Mouse (Mus musculus) myocyte (in vitro differentiated cells): ENCODE data around the gene Fbxo11. TPM values are rescaled to one million over a fixed set of nuclear protein-coding genes. Genes with fewer than 3 reads are reported as not detected.
A peak's percentile ranks its signal among the peaks of the same experiment; 100 is the strongest.
"Not testable (repeated sequence)": the region's sequence is repeated elsewhere in the genome, so short reads cannot be mapped to it uniquely, and the experiment has no call there.

Source experiments
- H3K27me3 ChIP-seq: one replicate; pipeline ENCODE4 v1.6.1; 2011; ENCODE audit not compliant: control insufficient read depth, insufficient read depth, insufficient read length
- H3K36me3 ChIP-seq: one replicate; pipeline ENCODE4 v1.6.1; 2011; ENCODE audit not compliant: control insufficient read depth, insufficient read depth
- H3K4me2 ChIP-seq: one replicate; pipeline ENCODE4 v1.6.1; 2011; ENCODE audit warnings: low read depth, control low read depth
- H3K4me3 ChIP-seq: one replicate; pipeline ENCODE4 v1.5.1; 2011; ENCODE audit warnings: mild to moderate bottlenecking, control low read depth, moderate library complexity
- H3K79me2 ChIP-seq: one replicate; pipeline ENCODE4 v1.6.1; 2011; ENCODE audit not compliant: control insufficient read depth, insufficient read depth
- H3ac ChIP-seq: one replicate; pipeline ENCODE4 v1.6.1; 2011; ENCODE audit not compliant: control insufficient read depth, insufficient read length
- CEBPB ChIP-seq: IDR thresholded peaks from 2 replicates; pipeline ENCODE4 v1.6.1; 2011; ENCODE audit warnings: mild to moderate bottlenecking, moderate library complexity; ENCODE audit not compliant: poor library complexity, insufficient read depth, severe bottlenecking
- E2F4 ChIP-seq: IDR thresholded peaks from one replicate; pipeline ENCODE4 v1.6.1; 2011; ENCODE audit warnings: mild to moderate bottlenecking, control low read depth, moderate library complexity; ENCODE audit not compliant: insufficient read depth
- MAX ChIP-seq: IDR thresholded peaks from one replicate; pipeline ENCODE4 v1.6.1; 2011; ENCODE audit warnings: low read depth, mild to moderate bottlenecking, control low read depth
- MYOD1 ChIP-seq, 3 experiments: IDR thresholded peaks; one replicate each; pipeline ENCODE4 v1.6.1; 2011; ENCODE audit warnings: control low read depth in 2 of 3, low read depth in 2 of 3, mild to moderate bottlenecking in 2 of 3, moderate library complexity in 1 of 3; ENCODE audit not compliant: insufficient read length in 2 of 3, control insufficient read depth in 1 of 3
- MYOG ChIP-seq, 3 experiments: IDR thresholded peaks; one replicate each; pipeline ENCODE4 v1.6.1; 2011; ENCODE audit warnings: control low read depth in 2 of 3, low read depth in 2 of 3, mild to moderate bottlenecking in 2 of 3; ENCODE audit not compliant: insufficient read length in 2 of 3, control insufficient read depth in 1 of 3, insufficient read depth in 1 of 3
- POLR2A ChIP-seq: IDR thresholded peaks from one replicate; pipeline ENCODE4 v1.6.1; 2011; ENCODE audit warnings: low read depth, mild to moderate bottlenecking, control low read depth, moderate library complexity; ENCODE audit not compliant: insufficient read length
- POLR2AphosphoS2 ChIP-seq: IDR thresholded peaks from one replicate; pipeline ENCODE4 v1.6.1; 2011; ENCODE audit warnings: low read depth, control low read depth; ENCODE audit not compliant: insufficient read length
- REST ChIP-seq: IDR thresholded peaks from one replicate; pipeline ENCODE4 v1.6.1; 2011; ENCODE audit warnings: mild to moderate bottlenecking, control low read depth, moderate library complexity; ENCODE audit not compliant: insufficient read depth, insufficient read length
- SRF ChIP-seq: IDR thresholded peaks from one replicate; pipeline ENCODE4 v1.6.1; 2011; ENCODE audit warnings: low read depth; ENCODE audit not compliant: control insufficient read depth, insufficient read length
- TCF12 ChIP-seq: IDR thresholded peaks from one replicate; pipeline ENCODE4 v1.6.1; 2011; ENCODE audit warnings: mild to moderate bottlenecking, control low read depth; ENCODE audit not compliant: poor library complexity, insufficient read depth, severe bottlenecking
- TCF3 ChIP-seq: IDR thresholded peaks from one replicate; pipeline ENCODE4 v1.6.1; 2011; ENCODE audit warnings: low read depth, control low read depth; ENCODE audit not compliant: insufficient read length
- USF1 ChIP-seq: IDR thresholded peaks from one replicate; pipeline ENCODE4 v1.6.1; 2011; ENCODE audit warnings: low read depth, mild to moderate bottlenecking, control low read depth, moderate library complexity
- polyA plus RNA-seq: library from polyadenylated mRNA; unstranded; fragments of >200 nt; fragmentation: generic; extraction: Trizol; gene quantifications from one replicate; pipeline ENCODE4 v1.2.1, GENCODE M21; 2012; ENCODE audit warnings: missing spikeins

The Fbxo11 gene
- polyA plus RNA-seq, 1 experiment: 15.4 TPM

- no peaks in the 10 kb centered on the region for H3K27me3 ChIP-seq
- H3K4me3 ChIP-seq: no peak overlapping the region
- H3K79me2 ChIP-seq: peaks cover 7% of the 10 kb centered on the region
- H3ac ChIP-seq: no peak overlapping the region
- peaks cover 44% of the 10 kb centered on the region for H3K36me3 ChIP-seq
- no peak overlapping the region for H3K4me2 ChIP-seq
- no peak for TF ChIP-seq MAX
- TF ChIP-seq CEBPB: no peak
- no peak for TF ChIP-seq USF1
- TF ChIP-seq SRF: no peak
- no peak for TF ChIP-seq E2F4
- TF ChIP-seq REST: no peak
- TF ChIP-seq MYOD1 (IDR thresholded peaks at IDR 0.05; ENCODE audit: control insufficient read depth in 1 of 3, insufficient read length in 2 of 3, low read depth in 2 of 3): no peak
- no peak for TF ChIP-seq TCF3
- no peak for TF ChIP-seq TCF12
- TF ChIP-seq MYOG (IDR thresholded peaks at IDR 0.05; ENCODE audit: control insufficient read depth in 1 of 3, insufficient read depth in 1 of 3, insufficient read length in 2 of 3, low read depth in 2 of 3): no peak
- TF ChIP-seq POLR2AphosphoS2: no peak
- TF ChIP-seq POLR2A: no peak
These were observed 83.0 kb downstream of the Fbxo11 start for GRCm38 (mm10) chr17:87982112-87982511.

DNA sequence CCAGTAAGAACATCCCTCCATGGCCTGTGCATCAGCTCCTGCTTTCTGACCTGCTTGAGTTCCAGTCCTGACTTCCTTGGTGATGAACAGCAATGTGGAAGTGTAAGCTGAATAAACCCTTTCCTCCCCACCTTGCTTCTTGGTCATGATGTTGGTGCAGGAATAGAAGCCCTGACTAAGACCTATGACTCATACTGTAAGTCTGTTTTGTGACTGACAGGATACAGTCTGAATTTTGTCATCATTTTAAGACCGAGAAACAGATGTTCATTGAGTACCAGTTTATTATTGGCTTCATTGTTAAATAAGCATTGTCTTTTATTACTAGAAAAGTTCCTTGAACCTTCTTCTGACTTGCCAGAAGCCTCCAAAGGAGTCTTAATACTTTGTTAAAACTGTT is 85.4 kb downstream of the Fbxo11 start:
- H3K79me2 ChIP-seq: peaks cover 15% of the 10 kb centered on the region
- peaks cover 21% of the 10 kb centered on the region for H3K36me3 ChIP-seq
- H3K4me2 ChIP-seq, H3K27me3 ChIP-seq, H3ac ChIP-seq, H3K4me3 ChIP-seq: not testable (repeated sequence)

DNA sequence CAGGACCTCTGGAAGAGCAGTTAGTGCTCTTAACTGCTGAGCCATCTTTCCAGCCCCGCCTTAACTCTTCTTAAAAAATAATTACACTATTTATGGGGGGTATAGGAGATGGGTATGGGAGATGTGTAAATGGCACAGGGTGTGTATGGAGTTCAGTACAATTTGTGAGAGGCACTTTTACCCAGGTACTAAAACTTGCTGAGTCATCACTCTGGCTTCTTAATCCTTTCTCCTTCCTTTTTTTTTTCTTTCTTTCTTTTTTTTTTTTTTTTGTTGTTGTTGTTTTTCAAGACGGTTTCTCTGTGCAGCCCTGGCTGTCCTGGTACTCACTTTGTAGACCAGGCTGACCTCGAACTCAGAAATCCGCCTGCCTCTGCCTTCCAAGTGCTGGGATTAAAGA is 88.2 kb downstream of the Fbxo11 start:
- H3K27me3 ChIP-seq, H3K4me2 ChIP-seq, H3ac ChIP-seq, H3K4me3 ChIP-seq: not testable (repeated sequence)
- Histone ChIP-seq H3K79me2 (peaks cover 15% of the 10 kb centered on the region), H3K36me3 (peaks cover 10% of the 10 kb centered on the region)

DNA sequence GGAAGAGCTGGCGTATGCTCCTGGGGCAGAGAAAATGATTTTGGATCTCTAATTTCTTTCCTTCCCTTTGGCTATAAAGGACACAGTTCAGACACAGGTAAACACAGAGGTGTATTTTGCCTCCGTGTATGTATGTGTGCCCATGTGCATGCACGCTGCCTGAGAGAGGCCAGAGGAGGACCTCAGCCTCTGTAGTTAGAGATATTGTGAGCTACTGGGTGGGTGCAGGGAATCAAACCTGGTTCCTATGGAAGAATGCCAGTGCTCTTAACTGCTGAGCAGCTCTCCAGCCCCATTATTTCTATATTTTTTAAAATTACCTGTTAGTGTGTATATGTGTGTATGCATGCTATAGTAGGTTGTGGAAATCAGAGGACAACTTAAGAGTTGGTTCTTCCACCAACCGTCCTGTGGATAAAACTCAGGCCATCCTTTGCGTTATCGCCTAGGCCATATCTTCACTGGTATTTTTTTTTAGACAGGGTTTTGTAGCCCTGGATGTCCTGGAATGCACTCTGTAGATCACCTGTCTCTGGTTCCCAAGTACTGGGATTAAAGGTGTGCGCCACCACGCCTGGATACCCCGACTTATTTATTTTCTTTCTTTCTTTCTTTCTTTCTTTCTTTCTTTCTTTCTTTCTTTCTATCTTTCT is 88.8 kb downstream of the Fbxo11 start:
- no peak overlapping the region for H3ac ChIP-seq
- H3K36me3 ChIP-seq: peaks cover 5% of the 10 kb centered on the region
- H3K79me2 ChIP-seq: peaks cover 15% of the 10 kb centered on the region
- TF ChIP-seq POLR2AphosphoS2: no peak
- TF ChIP-seq USF1: no peak
- TF ChIP-seq TCF3: no peak
- no peak for TF ChIP-seq CEBPB
- TF ChIP-seq MYOG (IDR thresholded peaks at IDR 0.05; ENCODE audit: control insufficient read depth in 1 of 3, insufficient read depth in 1 of 3, insufficient read length in 2 of 3, low read depth in 2 of 3): no peak
- no peak for TF ChIP-seq MAX
- no peak for TF ChIP-seq POLR2A
- H3K4me2 ChIP-seq: peak overlapping the region; percentile 92
- no peaks in the 10 kb centered on the region for H3K27me3 ChIP-seq
- H3K4me3 ChIP-seq: peak overlapping the region; percentile 38

DNA sequence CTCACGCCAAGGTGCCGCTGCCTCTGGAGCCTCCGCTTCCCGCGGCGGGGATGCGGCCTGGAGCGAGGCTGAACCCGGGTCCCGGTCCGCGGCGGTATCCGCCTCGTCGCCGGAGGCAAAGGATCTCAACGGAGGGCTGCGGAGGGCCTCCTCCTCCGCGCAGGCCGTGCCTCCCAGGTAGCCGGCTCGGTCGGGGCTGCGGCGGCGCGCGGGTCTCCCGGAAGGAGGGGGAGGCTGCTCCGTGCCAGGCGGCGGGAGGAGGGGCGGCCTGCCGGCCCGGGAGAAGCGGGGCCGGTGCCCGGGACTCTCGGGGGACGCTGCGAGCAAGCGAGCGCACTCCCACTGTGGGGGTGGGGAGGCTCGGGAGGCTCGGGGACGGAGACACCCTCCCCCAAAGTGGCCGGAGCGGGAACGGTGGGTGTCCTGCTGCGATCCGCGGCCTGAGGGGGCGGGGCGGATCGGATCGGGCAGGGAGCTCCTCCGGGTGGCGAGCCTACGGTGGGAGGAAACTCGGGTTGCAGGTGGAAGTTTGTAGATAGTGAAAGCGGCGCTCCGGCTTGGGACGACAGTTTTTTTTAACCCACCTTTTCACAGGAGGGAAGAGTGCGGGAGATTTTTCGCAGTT is 89.8 kb downstream of the Fbxo11 start:
- H3ac ChIP-seq: peak overlapping the region; percentile 86
- H3K27me3 ChIP-seq: no peaks in the 10 kb centered on the region
- peak overlapping the region; percentile 92 for H3K4me2 ChIP-seq
- H3K79me2 ChIP-seq: peaks cover 15% of the 10 kb centered on the region
- no peaks in the 10 kb centered on the region for H3K36me3 ChIP-seq
- no peak for TF ChIP-seq TCF3
- TF ChIP-seq E2F4: no peak
- TF ChIP-seq SRF: no peak
- TF ChIP-seq REST: no peak
- peak overlapping the region; percentile 38 for H3K4me3 ChIP-seq
